Mouse (Mus musculus) lung, embryonic 16.5 days (tissue): ENCODE results near the gene Bcas3. TPM values are rescaled to one million over a fixed set of nuclear protein-coding genes. Genes with fewer than 3 reads are reported as not detected.
A peak's percentile ranks its signal among the peaks of the same experiment; 100 is the strongest.

ENCODE experiments used
- ATAC-seq: fragments of 200-750 bp; cut with Nextera tagmentation; 2 replicates; pipeline ENCODE4 v1.8.0; 2017; ENCODE audit warnings: low read depth, mild to moderate bottlenecking, moderate library complexity
- H3K27ac ChIP-seq: fragments of 300-500 bp; sonication (generic); 2 replicates; pipeline ENCODE4 v1.5.1; 2014; ENCODE audit warnings: mild to moderate bottlenecking, control low read depth, low read length
- H3K27me3 ChIP-seq: fragments of 300-500 bp; sonication (generic); 2 replicates; pipeline ENCODE4 v1.6.1; 2014; ENCODE audit warnings: low read depth, low read length, mixed read lengths; ENCODE audit not compliant: control insufficient read depth, insufficient read depth
- H3K36me3 ChIP-seq: fragments of 300-500 bp; sonication (generic); 2 replicates; pipeline ENCODE4 v1.6.1; 2014; ENCODE audit warnings: low read length; ENCODE audit not compliant: control insufficient read depth, insufficient read depth
- H3K4me1 ChIP-seq: fragments of 300-500 bp; sonication (generic); replicated peaks from 2 replicates; pipeline ENCODE4 v1.6.1; 2014; ENCODE audit warnings: low read length, mixed read lengths; ENCODE audit not compliant: control insufficient read depth, insufficient read depth
- H3K4me2 ChIP-seq: fragments of 300-500 bp; sonication (generic); 2 replicates; pipeline ENCODE4 v1.6.1; 2014; ENCODE audit warnings: low read depth, low read length, control low read depth
- H3K4me3 ChIP-seq: fragments of 300-500 bp; sonication (generic); 2 replicates; pipeline ENCODE4 v1.5.1; 2014; ENCODE audit warnings: mild to moderate bottlenecking, low read length, control low read depth
- H3K9ac ChIP-seq: fragments of 300-500 bp; sonication (generic); 2 replicates; pipeline ENCODE4 v1.6.1; 2014; ENCODE audit warnings: low read length, control low read depth
- H3K9me3 ChIP-seq: fragments of 300-500 bp; sonication (generic); 2 replicates; pipeline ENCODE4 v1.6.1; 2016; ENCODE audit warnings: low read length; ENCODE audit not compliant: control insufficient read depth
- WGBS: fragments of 180-500 bp; shearing (Covaris S2); extraction: QIAGEN DNeasy Blood & Tissue Kit; methylation state at CpG from one replicate; pipeline ENCODE4 v1.1.7; 2014; 5-methylcytosine and 5-hydroxymethylcytosine counted together
- polyA plus RNA-seq: library from polyadenylated mRNA; unstranded; fragments of >200 nt; fragmentation: Nextera tagmentation; extraction: Ambion mirVana; gene quantifications from 2 replicates; pipeline ENCODE4 v1.2.1, GENCODE M21; 2015

Gene Bcas3
- polyA plus RNA-seq, 1 experiment from 2014 or later = 38.4 TPM

- peak overlapping the region; percentile 23; the same call in 1 of the 2 replicates for H3K27ac ChIP-seq
- H3K27me3 ChIP-seq = no peaks in the 10 kb centered on the region
- 69% methylated on average over 7 of the region's 7 CpGs for WGBS
- no peak overlapping the region for H3K9ac ChIP-seq
- no peaks in the 10 kb centered on the region for H3K9me3 ChIP-seq
- peaks cover 13% of the 10 kb centered on the region for H3K4me1 ChIP-seq
- H3K36me3 ChIP-seq = no peaks in the 10 kb centered on the region
- H3K4me3 ChIP-seq = no peak overlapping the region
- no peak for ATAC-seq
- no peak overlapping the region for H3K4me2 ChIP-seq
These were observed 42.4 kb downstream of the Bcas3 start for GRCm38 (mm10) chr11:85395361-85395760.

GRCm38 (mm10) chr11:85406531-85406930, 53.6 kb downstream of the Bcas3 start:
- H3K9me3 ChIP-seq = no peaks in the 10 kb centered on the region
- H3K9ac ChIP-seq = no peak overlapping the region
- no peak overlapping the region for H3K27ac ChIP-seq
- H3K27me3 ChIP-seq = no peaks in the 10 kb centered on the region
- WGBS = 62% methylated on average over 3 of the region's 3 CpGs
- H3K4me3 ChIP-seq = no peak overlapping the region
- no peak for ATAC-seq
- no peaks in the 10 kb centered on the region for H3K36me3 ChIP-seq
- no peak overlapping the region for H3K4me2 ChIP-seq
- H3K4me1 ChIP-seq = no peaks in the 10 kb centered on the region

- Histone ChIP-seq H3K27me3 (no peaks in the 10 kb centered on the region), H3K4me1 (no peaks in the 10 kb centered on the region), H3K4me2 (no peak overlapping the region), H3K27ac (no peak overlapping the region), H3K36me3 (no peaks in the 10 kb centered on the region), H3K9me3 (no peaks in the 10 kb centered on the region), H3K9ac (no peak overlapping the region), H3K4me3 (no peak overlapping the region)
- no peak for ATAC-seq
- WGBS = 68% methylated on average over 3 of the region's 3 CpGs
These were observed 54.7 kb downstream of the Bcas3 start for GRCm38 (mm10) chr11:85407700-85408099.

DNA sequence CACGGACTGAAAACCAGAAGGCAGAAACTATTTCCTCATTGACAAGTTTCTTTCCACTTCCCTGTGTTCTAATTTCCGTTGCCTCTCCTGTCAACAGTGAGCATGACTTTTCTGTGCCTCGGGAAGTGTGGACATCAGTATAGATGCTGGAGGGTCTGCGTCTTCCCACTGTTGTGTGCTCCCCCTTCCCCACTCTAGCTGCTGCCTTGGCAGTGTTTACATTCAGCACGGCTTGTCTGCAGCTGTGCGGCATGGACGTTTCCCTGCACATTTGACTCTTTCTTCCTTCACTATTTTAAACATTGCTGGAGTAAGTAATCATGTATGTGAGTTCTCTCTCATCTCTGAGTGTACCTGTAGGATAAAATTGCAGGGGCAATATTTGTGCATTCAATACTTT, 59.4 kb downstream of the Bcas3 start:
- peak overlapping the region; percentile 66 for H3K27ac ChIP-seq
- H3K9me3 ChIP-seq = no peaks in the 10 kb centered on the region
- ATAC-seq = peak; percentile 74
- H3K27me3 ChIP-seq = no peaks in the 10 kb centered on the region
- H3K4me1 ChIP-seq = no peaks in the 10 kb centered on the region
- H3K9ac ChIP-seq = peak overlapping the region; percentile 10; the same call in 1 of the 2 replicates
- H3K4me3 ChIP-seq = no peak overlapping the region
- WGBS = 16% methylated on average over 7 of the region's 7 CpGs
- H3K36me3 ChIP-seq = no peaks in the 10 kb centered on the region
- H3K4me2 ChIP-seq = peak overlapping the region; percentile 15; the same call in 1 of the 2 replicates

- H3K9ac ChIP-seq = no peak overlapping the region
- H3K27me3 ChIP-seq = no peaks in the 10 kb centered on the region
- no peak for ATAC-seq
- H3K9me3 ChIP-seq = no peaks in the 10 kb centered on the region
- no peaks in the 10 kb centered on the region for H3K36me3 ChIP-seq
- WGBS = 89% methylated on average over 1 of the region's 1 CpGs
- no peak overlapping the region for H3K27ac ChIP-seq
- H3K4me2 ChIP-seq = no peak overlapping the region
- no peaks in the 10 kb centered on the region for H3K4me1 ChIP-seq
- no peak overlapping the region for H3K4me3 ChIP-seq
These were observed 61.5 kb downstream of the Bcas3 start for GRCm38 (mm10) chr11:85414476-85414875.

- Histone ChIP-seq H3K9ac (no peak overlapping the region), H3K27me3 (no peaks in the 10 kb centered on the region), H3K36me3 (no peaks in the 10 kb centered on the region), H3K4me3 (no peak overlapping the region), H3K4me1 (peaks cover 5% of the 10 kb centered on the region), H3K4me2 (no peak overlapping the region), H3K9me3 (no peaks in the 10 kb centered on the region), H3K27ac (peak overlapping the region; percentile 21; the same call in 1 of the 2 replicates)
- WGBS = 52% methylated on average over 6 of the region's 6 CpGs
- ATAC-seq = no peak
These were observed 74.4 kb downstream of the Bcas3 start for GRCm38 (mm10) chr11:85427353-85427752.

DNA sequence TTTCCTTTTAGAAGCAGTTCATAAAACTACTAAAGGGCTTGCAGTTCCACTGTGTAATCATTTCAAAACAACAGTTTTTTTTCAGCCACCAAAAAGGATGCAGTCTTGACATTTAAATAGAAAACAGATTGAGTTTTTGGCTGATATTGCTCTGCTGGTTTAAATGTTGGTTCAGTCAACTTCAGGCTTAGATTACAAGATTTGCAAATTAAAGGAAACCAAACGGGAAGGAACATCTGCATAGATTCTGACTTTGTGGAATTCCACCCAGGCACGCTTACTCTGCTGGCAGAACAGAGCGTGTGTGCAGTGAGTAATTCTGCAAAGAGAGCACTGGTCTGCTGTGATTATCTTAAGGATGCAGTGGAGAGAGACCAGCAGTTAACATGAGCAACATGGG, 75.3 kb downstream of the Bcas3 start:
- no peaks in the 10 kb centered on the region for H3K9me3 ChIP-seq
- H3K27me3 ChIP-seq = no peaks in the 10 kb centered on the region
- peak overlapping the region; percentile 76 for H3K27ac ChIP-seq
- peak overlapping the region; percentile 14; the same call in 1 of the 2 replicates for H3K4me2 ChIP-seq
- ATAC-seq = peak; percentile 83
- WGBS = 27% methylated on average over 3 of the region's 3 CpGs
- peaks cover 5% of the 10 kb centered on the region for H3K4me1 ChIP-seq
- no peaks in the 10 kb centered on the region for H3K36me3 ChIP-seq
- H3K4me3 ChIP-seq = no peak overlapping the region
- no peak overlapping the region for H3K9ac ChIP-seq

GRCm38 (mm10) chr11:85430743-85431448, 77.9 kb downstream of the Bcas3 start:
- no peak overlapping the region for H3K4me3 ChIP-seq
- H3K9me3 ChIP-seq = no peaks in the 10 kb centered on the region
- no peaks in the 10 kb centered on the region for H3K36me3 ChIP-seq
- H3K4me1 ChIP-seq = peaks cover 5% of the 10 kb centered on the region
- no peak overlapping the region for H3K9ac ChIP-seq
- no peak overlapping the region for H3K4me2 ChIP-seq
- H3K27me3 ChIP-seq = no peaks in the 10 kb centered on the region
- no peak for ATAC-seq
- H3K27ac ChIP-seq = no peak overlapping the region
- WGBS = 57% methylated on average over 11 of the region's 11 CpGs

GRCm38 (mm10) chr11:85447375-85447774, 94.4 kb downstream of the Bcas3 start:
- H3K4me3 ChIP-seq = no peak overlapping the region
- H3K4me1 ChIP-seq = peaks cover under 1% of the 10 kb centered on the region; the same call in 1 of the 2 replicates
- H3K27ac ChIP-seq = no peak overlapping the region
- H3K9ac ChIP-seq = no peak overlapping the region
- H3K9me3 ChIP-seq = no peaks in the 10 kb centered on the region
- no peak for ATAC-seq
- no peak overlapping the region for H3K4me2 ChIP-seq
- no peaks in the 10 kb centered on the region for H3K27me3 ChIP-seq
- WGBS = 84% methylated on average over 5 of the region's 5 CpGs
- H3K36me3 ChIP-seq = no peaks in the 10 kb centered on the region
